Mouse (Mus musculus) T-helper 2 cell (primary cell): ENCODE measurements at regions not wholly inside any gene's neighbourhood (a gene's known extent, or its start where the extent isn't known, plus 50 kb on each side); places are given as distances from the start of the nearest gene placed in this dataset.

ENCODE experiments used
- in situ Hi-C: fragments of 300-600 bp; cut with MboI, MseI; formaldehyde crosslinking; loops from one replicate; pipeline ENCODE4 v1.15.1; 2025; ENCODE audit warnings: high pct_unique_total_duplicates

DNA sequence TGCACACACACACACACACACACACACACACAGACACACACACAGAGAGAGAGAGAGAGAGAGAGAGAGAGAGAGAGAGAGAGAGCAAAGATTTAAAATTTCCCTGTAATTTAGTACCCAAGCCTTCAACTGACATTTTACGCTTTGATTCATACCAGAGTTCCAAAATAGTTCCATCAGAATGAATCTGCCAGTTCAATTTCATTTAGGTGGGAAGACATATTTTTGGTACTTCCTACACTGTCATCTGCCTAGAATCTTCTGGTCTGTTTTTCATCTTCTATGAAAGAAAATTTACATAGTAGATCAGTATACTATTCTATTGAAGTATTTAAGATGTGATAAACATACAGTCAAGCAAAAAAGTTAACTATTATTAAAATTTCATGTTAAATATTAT, 1177.4 kb downstream of the Zpld1 start:
- in situ Hi-C loops, result no loop called here

DNA sequence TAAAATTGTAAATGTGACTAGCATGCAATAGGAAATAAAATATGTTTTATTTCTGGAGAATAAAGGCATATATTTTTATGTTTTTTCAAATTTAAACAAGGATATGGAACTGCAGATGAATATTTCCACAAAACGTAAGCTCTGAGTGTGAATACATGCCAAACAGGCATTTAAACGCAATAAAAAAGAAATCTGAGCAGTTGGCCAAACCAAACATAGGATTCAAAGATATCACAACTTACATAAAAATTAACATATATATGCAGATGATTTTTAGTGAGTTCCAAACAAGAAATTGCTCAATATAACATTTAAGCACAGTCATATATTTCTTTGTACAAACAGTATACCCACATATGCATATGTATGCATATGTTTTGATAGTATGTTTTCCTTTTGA, 1199.1 kb downstream of the Zpld1 start:
- in situ Hi-C loops, result no loop called here

- in situ Hi-C loops, result no loop called here
Observed at GRCm38 (mm10) chr16:54092206-54092605, 1205.6 kb downstream of the Zpld1 start.

DNA sequence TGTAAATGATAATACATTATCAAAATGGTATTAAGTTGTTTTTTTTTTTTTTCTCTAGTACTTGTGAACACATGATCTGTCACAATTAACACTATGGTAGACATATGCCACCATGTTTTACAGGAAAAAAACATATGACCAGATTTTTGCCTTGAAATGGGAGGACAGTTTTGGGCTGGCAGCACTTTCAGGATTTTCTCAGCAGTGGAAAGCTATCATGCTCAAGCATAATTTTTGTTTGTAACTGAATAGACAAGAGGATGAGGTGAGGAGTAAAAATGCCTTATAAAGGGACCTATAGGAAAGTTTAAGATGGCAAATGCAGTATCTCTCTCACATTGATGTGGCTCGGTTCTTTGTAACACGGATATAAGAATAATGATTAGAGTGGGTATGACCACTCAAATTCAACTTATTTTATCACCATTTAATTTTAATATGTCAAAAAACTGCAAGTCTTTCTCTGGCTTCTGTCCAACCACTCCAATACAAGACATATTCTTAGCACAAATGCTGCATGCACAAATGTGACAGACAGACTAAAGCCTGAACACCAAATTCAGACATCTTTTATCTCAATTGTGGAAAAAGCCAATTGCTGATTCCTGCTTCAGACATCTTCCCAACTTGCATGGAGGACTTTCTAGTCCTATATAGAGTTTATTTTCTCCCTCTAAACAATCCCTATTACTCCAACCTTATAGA, 1206.6 kb downstream of the Zpld1 start:
- in situ Hi-C loops, result no loop called here

DNA sequence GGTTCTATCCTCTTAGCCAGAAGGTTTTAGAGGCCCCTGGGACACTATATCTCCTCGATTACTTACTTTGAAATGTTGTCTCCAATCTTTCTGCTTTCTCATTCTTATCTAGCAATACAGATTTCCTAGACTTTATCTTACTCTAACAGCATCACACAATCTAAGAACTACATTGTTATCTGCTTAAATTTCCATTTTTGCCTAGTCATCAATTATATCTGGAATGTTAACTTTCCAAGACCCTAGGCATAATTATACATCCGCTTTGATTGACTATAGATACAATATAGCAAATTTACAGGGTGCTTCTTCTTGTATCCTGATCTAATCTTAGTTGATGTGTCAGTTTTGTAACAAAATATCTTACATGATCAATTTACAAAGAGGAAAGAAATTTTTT, 1217.3 kb downstream of the Zpld1 start:
- in situ Hi-C loops, result loop anchor here (10.0 kb wide), 1 partner anchor 1004 kb away; no protein-coding TSS in a partner anchor

- in situ Hi-C loops, result no loop called here
Observed at GRCm38 (mm10) chr16:54047836-54048235, 1250.0 kb downstream of the Zpld1 start.

- in situ Hi-C loops, result no loop called here
Observed at GRCm38 (mm10) chr16:54041973-54042372, 1255.8 kb downstream of the Zpld1 start.

GRCm38 (mm10) chr16:54016319-54016718, 1281.5 kb downstream of the Zpld1 start:
- in situ Hi-C loops, result no loop called here

DNA sequence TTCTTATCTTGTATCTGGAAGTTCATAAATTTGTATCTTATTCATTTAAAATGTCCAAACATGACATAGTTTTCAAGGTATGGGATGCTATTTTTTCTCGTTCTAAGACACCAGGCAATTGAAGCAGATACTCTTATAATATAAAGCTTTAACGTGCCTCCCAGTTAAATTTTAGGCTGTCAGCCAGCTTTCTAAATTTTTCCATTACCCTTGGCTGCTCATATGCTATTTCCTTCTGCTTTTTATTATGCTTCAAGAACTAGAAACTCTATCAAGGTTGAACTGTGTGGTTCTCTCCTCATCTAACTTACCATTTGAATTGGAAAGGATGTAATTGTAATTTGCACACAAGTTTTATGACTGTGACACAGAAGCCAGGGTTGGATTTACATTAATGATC, 1324.1 kb downstream of the Zpld1 start:
- in situ Hi-C loops, result no loop called here

DNA sequence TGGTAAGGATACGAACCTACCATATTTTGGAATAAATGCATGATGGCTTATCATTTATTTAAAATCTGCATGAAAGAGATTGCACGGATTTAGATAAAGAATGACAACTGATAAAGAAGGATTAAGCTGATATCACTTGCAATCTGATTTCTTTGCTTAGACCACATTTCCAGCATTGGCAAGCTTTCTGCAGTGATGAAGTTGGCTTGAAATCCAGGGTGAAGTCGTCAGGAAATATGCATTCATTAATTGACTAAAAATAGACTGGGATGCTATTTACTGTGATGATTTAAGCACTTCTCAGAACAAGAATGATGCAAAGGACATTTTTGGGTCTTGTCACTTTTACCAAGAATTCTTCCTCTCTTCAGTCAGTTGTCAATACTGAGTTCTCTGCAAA, 1341.1 kb downstream of the Zpld1 start:
- in situ Hi-C loops, result no loop called here

DNA sequence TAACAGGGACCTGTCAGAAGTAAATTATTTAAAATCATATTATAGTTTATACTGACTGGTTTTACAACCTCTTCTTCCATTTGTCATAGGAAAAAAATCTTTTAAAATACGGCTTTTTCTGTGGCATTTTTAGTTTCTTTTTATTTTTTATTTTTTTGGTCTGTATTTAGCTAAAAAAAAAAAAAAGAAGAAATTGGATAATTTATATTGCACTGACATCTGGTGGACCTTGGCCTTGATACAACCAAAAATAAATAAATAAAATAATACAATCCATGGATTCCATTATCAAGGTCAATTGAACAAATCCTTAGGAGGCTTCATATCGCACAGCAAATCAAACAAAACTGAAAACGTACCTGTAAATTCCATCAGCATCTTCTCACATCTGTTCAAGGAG, 1352.5 kb downstream of the Zpld1 start:
- in situ Hi-C loops, result no loop called here

- in situ Hi-C loops, result no loop called here
Observed at GRCm38 (mm10) chr16:53915794-53916193, 1382.0 kb downstream of the Zpld1 start.

GRCm38 (mm10) chr16:53907125-53907524, 1390.7 kb downstream of the Zpld1 start:
- in situ Hi-C loops, result no loop called here

- in situ Hi-C loops, result no loop called here
Observed at GRCm38 (mm10) chr16:53903795-53904194, 1394.0 kb downstream of the Zpld1 start.

- in situ Hi-C loops, result no loop called here
Observed at GRCm38 (mm10) chr16:53867342-53867741, 1413.5 kb upstream of the Alcam start.

GRCm38 (mm10) chr16:53840678-53841077, 1386.8 kb upstream of the Alcam start:
- in situ Hi-C loops, result no loop called here
